Mouse (Mus musculus): ENCODE data around the gene Slx4. TPM values are rescaled to one million over a fixed set of nuclear protein-coding genes. Genes with fewer than 3 reads are reported as not detected.
A peak's percentile ranks its signal among the peaks of the same experiment; 100 is the strongest.

Gene Slx4
- total and polyA plus RNA-seq, 3 experiments: 6.4 to 9.4 (median 7.7) TPM

DNA sequence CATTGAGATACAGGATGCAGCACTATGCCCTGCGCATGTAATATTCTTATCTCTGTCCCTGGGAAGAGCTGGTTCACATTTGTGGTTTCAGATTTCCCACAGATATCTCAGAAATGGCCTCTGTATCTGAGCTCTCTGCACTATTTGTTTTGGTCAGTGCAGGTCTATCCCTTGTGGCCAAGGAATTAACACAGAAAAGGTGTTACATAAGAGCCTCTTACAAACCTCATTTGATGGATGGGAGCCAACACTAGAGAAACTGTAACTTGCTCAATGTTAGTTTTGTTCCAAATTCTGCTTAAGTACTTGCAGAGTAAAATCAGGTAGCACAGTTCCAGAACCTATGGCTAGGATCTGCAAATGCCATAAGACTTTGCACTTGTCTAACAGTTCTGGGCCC, 69.5 kb downstream of the Slx4 start:
- no peaks in the 10 kb centered on the region for H3K79me2 ChIP-seq (replicated peaks; ENCODE audit: control insufficient read depth, insufficient read depth, low read length)
- no peak overlapping the region for H3K27ac ChIP-seq
- intact Hi-C loops (cut with DNase I): no loop called here
- 84% methylated on average over 1 of the region's 1 CpGs for WGBS
- H3K4me1 ChIP-seq (ENCODE audit: control insufficient read depth, insufficient read depth, low read length): no peaks in the 10 kb centered on the region
- no peak overlapping the region for H3K9ac ChIP-seq (ENCODE audit: low read depth, low read length)
- DNase-seq: no peak
- no peaks in the 10 kb centered on the region for H3K27me3 ChIP-seq (ENCODE audit: control insufficient read depth, insufficient read depth, low read length)
- no peak overlapping the region for H3K4me3 ChIP-seq
- H3K36me3 ChIP-seq (ENCODE audit: control insufficient read depth, insufficient read depth, low read length): no peaks in the 10 kb centered on the region
- no peak for TF ChIP-seq EP300 (IDR thresholded peaks at IDR 0.05; ENCODE audit: insufficient read depth, low read depth, low read length)
- no peak for TF ChIP-seq POLR2A (IDR thresholded peaks at IDR 0.05; ENCODE audit: insufficient read depth, low read depth, low read length)
- no peak for TF ChIP-seq CTCF (IDR thresholded peaks at IDR 0.05)

DNA sequence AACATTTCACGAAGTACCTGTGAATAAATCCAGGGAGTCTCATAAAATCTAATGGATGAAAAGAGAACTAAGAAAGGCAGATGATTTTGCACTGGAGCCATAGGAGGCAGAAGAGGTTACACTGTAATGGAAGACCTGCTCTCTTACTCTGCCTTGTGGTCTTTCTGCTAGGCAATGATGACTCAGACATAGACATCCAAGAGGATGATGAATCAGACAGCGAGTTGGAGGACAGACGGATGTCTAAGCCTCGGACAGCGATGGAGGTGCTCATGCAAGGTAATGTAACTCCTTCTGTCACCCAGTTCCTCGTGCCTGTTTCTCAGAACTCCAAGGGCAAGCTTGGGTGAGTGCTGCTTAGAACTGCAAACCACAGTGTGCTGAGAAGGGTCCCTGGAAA, 70.0 kb downstream of the Slx4 start:
- TF ChIP-seq CTCF (IDR thresholded peaks at IDR 0.05) (no peak), POLR2A (IDR thresholded peaks at IDR 0.05; ENCODE audit: insufficient read depth, low read depth, low read length) (no peak), EP300 (IDR thresholded peaks at IDR 0.05; ENCODE audit: insufficient read depth, low read depth, low read length) (no peak)
- H3K36me3 ChIP-seq (ENCODE audit: control insufficient read depth, insufficient read depth, low read length): no peaks in the 10 kb centered on the region
- no peak for DNase-seq
- H3K27ac ChIP-seq: no peak overlapping the region
- no peak overlapping the region for H3K9ac ChIP-seq (ENCODE audit: low read depth, low read length)
- no peaks in the 10 kb centered on the region for H3K79me2 ChIP-seq (replicated peaks; ENCODE audit: control insufficient read depth, insufficient read depth, low read length)
- WGBS: 90% methylated on average over 6 of the region's 6 CpGs
- intact Hi-C loops (cut with DNase I): no loop called here
- no peak overlapping the region for H3K4me3 ChIP-seq
- H3K27me3 ChIP-seq (ENCODE audit: control insufficient read depth, insufficient read depth, low read length): no peaks in the 10 kb centered on the region
- H3K4me1 ChIP-seq (ENCODE audit: control insufficient read depth, insufficient read depth, low read length): no peaks in the 10 kb centered on the region

DNA sequence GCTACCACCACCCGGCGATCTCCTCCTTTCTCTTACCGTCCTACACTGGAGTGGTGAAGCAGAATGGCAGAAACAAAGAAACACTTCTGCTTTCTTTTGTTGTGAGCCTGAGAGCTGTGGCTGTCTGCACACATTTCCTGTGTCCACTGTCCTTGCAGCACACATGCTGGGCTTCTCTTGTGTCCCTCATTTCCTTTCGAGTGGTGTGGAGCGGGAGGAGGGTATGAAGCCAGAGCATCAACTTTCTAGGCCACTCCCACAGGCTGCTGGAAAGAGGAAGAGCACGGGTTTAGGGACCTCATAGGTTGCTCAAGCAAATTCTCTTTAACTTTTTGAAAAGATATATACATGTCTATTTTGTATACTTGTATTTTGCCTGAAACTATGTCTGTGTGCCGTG, 74.4 kb downstream of the Slx4 start:
- Histone ChIP-seq H3K36me3 (ENCODE audit: control insufficient read depth, insufficient read depth, low read length) (no peaks in the 10 kb centered on the region), H3K4me3 (no peak overlapping the region), H3K4me1 (ENCODE audit: control insufficient read depth, insufficient read depth, low read length) (no peaks in the 10 kb centered on the region), H3K9ac (ENCODE audit: low read depth, low read length) (no peak overlapping the region), H3K79me2 (replicated peaks; ENCODE audit: control insufficient read depth, insufficient read depth, low read length) (no peaks in the 10 kb centered on the region), H3K27me3 (ENCODE audit: control insufficient read depth, insufficient read depth, low read length) (no peaks in the 10 kb centered on the region), H3K27ac (no peak overlapping the region)
- DNase-seq: peak in 1 of 2 experiments; percentile 49
- TF ChIP-seq POLR2A (IDR thresholded peaks at IDR 0.05; ENCODE audit: insufficient read depth, low read depth, low read length) (no peak), CTCF (IDR thresholded peaks at IDR 0.05) (no peak), EP300 (IDR thresholded peaks at IDR 0.05; ENCODE audit: insufficient read depth, low read depth, low read length) (no peak)
- intact Hi-C loops (cut with DNase I): no loop called here
- WGBS: 58% methylated on average over 7 of the region's 7 CpGs

Other genes with a start within 250 kb of the Slx4 start
- not detected for gene Olfr15, start 172.9 kb downstream of the Slx4 start, total RNA-seq (2021)
- not detected in 2 replicates for gene Olfr15, start 172.9 kb downstream of the Slx4 start, polyA plus RNA-seq (2012; rRNA removed)
- gene Zfp174, start 156.5 kb downstream of the Slx4 start, total RNA-seq (2021): 1 to 10 TPM; 1.3 to 1.8 TPM
- 1.00 and 1.8 TPM in 2 replicates for gene Zfp174, start 156.5 kb downstream of the Slx4 start, polyA plus RNA-seq (2012; rRNA removed)
- 10 to 100 TPM; 48.6 to 49.4 TPM for gene Naa60, start 131.4 kb downstream of the Slx4 start, total RNA-seq (2021)
- gene Naa60, start 131.4 kb downstream of the Slx4 start, polyA plus RNA-seq (2012; rRNA removed): 50.4 and 59.4 TPM in 2 replicates
- gene Zfp597, start 119.2 kb downstream of the Slx4 start, total RNA-seq (2021): 10 to 100 TPM; 10.8 to 12.1 TPM
- gene Zfp597, start 119.2 kb downstream of the Slx4 start, polyA plus RNA-seq (2012; rRNA removed): 2.3 and 4.6 TPM in 2 replicates
- under 1 TPM; 0.27 to 0.42 TPM for gene Gm20695, start 119.1 kb downstream of the Slx4 start, total RNA-seq (2021)
- gene Gm20695, start 119.1 kb downstream of the Slx4 start, polyA plus RNA-seq (2012; rRNA removed): not detected in 2 replicates
- gene 1700037C18Rik, start 95.1 kb downstream of the Slx4 start, total RNA-seq (2021): 1 to 10 TPM; 2.9 TPM
- gene 1700037C18Rik, start 95.1 kb downstream of the Slx4 start, polyA plus RNA-seq (2012; rRNA removed): 2.9 and 5.2 TPM in 2 replicates
- gene Cluap1, start 95.0 kb downstream of the Slx4 start, total RNA-seq (2021): 10 to 100 TPM in 1 of 2 experiments, 1 to 10 TPM in 1; 9.7 to 10.9 TPM
- gene Cluap1, start 95.0 kb downstream of the Slx4 start, polyA plus RNA-seq (2012; rRNA removed): 4.9 and 5.9 TPM in 2 replicates
- 1 to 10 TPM; 1.1 to 1.2 TPM for gene Nlrc3, start 27.1 kb downstream of the Slx4 start, total RNA-seq (2021)
- 2.8 and 3.2 TPM in 2 replicates for gene Nlrc3, start 27.1 kb downstream of the Slx4 start, polyA plus RNA-seq (2012; rRNA removed)
- gene Dnase1, start 33.2 kb upstream of the Slx4 start, total RNA-seq (2021): not detected
- not detected in 2 replicates for gene Dnase1, start 33.2 kb upstream of the Slx4 start, polyA plus RNA-seq (2012; rRNA removed)
- 100 to 1,000 TPM; 138 to 154 TPM for gene Trap1, start 74.1 kb upstream of the Slx4 start, total RNA-seq (2021)
- 124 and 167 TPM in 2 replicates for gene Trap1, start 74.1 kb upstream of the Slx4 start, polyA plus RNA-seq (2012; rRNA removed)
- 10 to 100 TPM; 34.8 to 39.5 TPM for gene Crebbp, start 210.2 kb upstream of the Slx4 start, total RNA-seq (2021)
- 15.1 and 17.2 TPM in 2 replicates for gene Crebbp, start 210.2 kb upstream of the Slx4 start, polyA plus RNA-seq (2012; rRNA removed)

Data from heart, adult 2 months (tissue).